Mouse (Mus musculus): ENCODE data around the gene 4930404H24Rik. TPM values are rescaled to one million over a fixed set of nuclear protein-coding genes. Genes with fewer than 3 reads are reported as not detected.

Gene 4930404H24Rik
- not detected in 2 replicates for polyA plus RNA-seq (2015; fragmentation: Nextera tagmentation; extraction: Ambion mirVana)

GRCm38 (mm10) chr2:153492573-153493392, at the start of gene 4930404H24Rik:
Gene 4930404H24Rik, plus strand, starts transcription at chr2:153492790.

GRCm38 (mm10) chr2:153529931-153530766, 37.6 kb downstream of the 4930404H24Rik start, which contains the start of gene Nol4l:
Gene Nol4l, minus strand, starts transcription at chr2:153529971.

Other genes with a start within 250 kb of the 4930404H24Rik start
- gene Kif3b, start 201.4 kb upstream of the 4930404H24Rik start, polyA plus RNA-seq (2015; fragmentation: Nextera tagmentation; extraction: Ambion mirVana) = 2.8 and 3.9 TPM in 2 replicates
- gene Asxl1, start 147.0 kb upstream of the 4930404H24Rik start, polyA plus RNA-seq (2015; fragmentation: Nextera tagmentation; extraction: Ambion mirVana) = 10.9 and 13.5 TPM in 2 replicates
- gene Nol4l, start 37.2 kb downstream of the 4930404H24Rik start, polyA plus RNA-seq (2015; fragmentation: Nextera tagmentation; extraction: Ambion mirVana) = 5.2 TPM in 2 replicates
- gene Commd7, start 140.0 kb downstream of the 4930404H24Rik start, polyA plus RNA-seq (2015; fragmentation: Nextera tagmentation; extraction: Ambion mirVana) = 42.7 and 49.4 TPM in 2 replicates
- gene Dnmt3b, start 156.7 kb downstream of the 4930404H24Rik start, polyA plus RNA-seq (2015; fragmentation: Nextera tagmentation; extraction: Ambion mirVana) = 7.1 and 10.0 TPM in 2 replicates
- gene Dnmt3c, start 203.9 kb downstream of the 4930404H24Rik start, polyA plus RNA-seq (2015; fragmentation: Nextera tagmentation; extraction: Ambion mirVana) = 1.2 and 1.4 TPM in 2 replicates
- gene Mapre1, start 248.5 kb downstream of the 4930404H24Rik start, polyA plus RNA-seq (2015; fragmentation: Nextera tagmentation; extraction: Ambion mirVana) = 149 and 160 TPM in 2 replicates

Measured in spleen, postnatal 0 days (tissue).